In genomic region chr15:101068029-101068428, GRCm38 (mm10) we compare ENCODE assay signal across 15 mouse cellular contexts. TPM values are rescaled to one million over a fixed set of nuclear protein-coding genes. Genes with fewer than 3 reads are reported as not detected.
DNase-seq lines count a peak whose midpoint lies in the region; ATAC-seq and TF ChIP-seq lines count a peak whose summit lies in the region.
"Had no signal": no experiment of that assay in that cellular context is flagged by ENCODE, and none has a peak within 500 bp of the region (broad histone marks: within the 10 kb centered on the region; RNA-seq: fewer than 3 reads in every experiment).

No protein-coding gene starts in this region.

- no peak overlapping the region for H3K4me3 ChIP-seq in kidney, adult 2 months (ENCODE audit: insufficient read depth, low read depth, low read length)
- no peak overlapping the region for H3K4me3 ChIP-seq in kidney, embryonic 14.5 days (ENCODE audit: low read length)
- no peak overlapping the region for H3K4me3 ChIP-seq in heart, embryonic 10.5 days
- H3K4me3 ChIP-seq: erythroblast, embryonic 14.5 days; heart, embryonic 13.5 days; left cerebral cortex, adult 2 months had no signal

- no peak overlapping the region for H3K4me2 ChIP-seq in kidney, embryonic 14.5 days (replicated peaks; ENCODE audit: low read depth, low read length)
- H3K4me2 ChIP-seq: heart, embryonic 13.5 days had no signal

- peak; percentile 24 for DNase-seq in adrenal gland, adult 2 months
- no peak for DNase-seq in adrenal gland, postnatal 4 days (ENCODE audit: low spot score in 2 of 2)
- DNase-seq in kidney, adult 2 months, result peak; percentile 56
- DNase-seq in heart, embryonic 10.5 days (ENCODE audit: low spot score), result no peak
- DNase-seq in kidney, postnatal 4 days, result peak; percentile 60 to 69
- no peak for DNase-seq in spleen, postnatal 36 days (ENCODE audit: low spot score in 2 of 2)

- no peaks in the 10 kb centered on the region for H3K36me3 ChIP-seq in kidney, adult 2 months (ENCODE audit: control insufficient read depth, insufficient read depth, low read length)
- H3K36me3 ChIP-seq in kidney, embryonic 14.5 days (ENCODE audit: control insufficient read depth, insufficient read depth, low read length), result no peaks in the 10 kb centered on the region; the same call in 1 of the 2 replicates
- H3K36me3 ChIP-seq in heart, embryonic 10.5 days, result no peaks in the 10 kb centered on the region
- H3K36me3 ChIP-seq: heart, embryonic 13.5 days had no signal

- no peak for TF ChIP-seq POLR2A in kidney, adult 2 months (IDR thresholded peaks at IDR 0.05; ENCODE audit: low read depth, low read length)

- 47% methylated on average over 3 of the region's 3 CpGs for WGBS in kidney, adult 2 months
- WGBS in kidney, embryonic 14.5 days, result 39% methylated on average over 3 of the region's 3 CpGs
- 63% methylated on average over 3 of the region's 3 CpGs for WGBS in heart, embryonic 10.5 days

- ATAC-seq in kidney, embryonic 14.5 days (ENCODE audit: low FRiP score, low TSS enrichment), result no peak
- no peak for ATAC-seq in CD4-positive, CD25-positive, alpha-beta regulatory T cell, adult 4 months

- TF ChIP-seq CTCF in kidney, adult 2 months (conservative IDR thresholded peaks at IDR 0.05; ENCODE audit: insufficient read depth, insufficient read length, low read depth, low read length), result no peak

- peak overlapping the region; percentile 78 for H3K27ac ChIP-seq in kidney, adult 2 months (ENCODE audit: insufficient read depth, low read depth, low read length)
- H3K27ac ChIP-seq in kidney, embryonic 14.5 days (ENCODE audit: low read depth, low read length), result no peak overlapping the region; the same call in 1 of the 2 replicates
- H3K27ac ChIP-seq in heart, embryonic 10.5 days, result 0 out of 2 replicates have a peak overlapping the region, but pooled peaks have one; percentile 38
- H3K27ac ChIP-seq: heart, embryonic 13.5 days; left cerebral cortex, adult 2 months; macrophage had no signal

- H3K4me1 ChIP-seq in kidney, adult 2 months (ENCODE audit: control insufficient read depth, insufficient read depth, low read length), result peaks cover 60% of the 10 kb centered on the region
- H3K4me1 ChIP-seq in kidney, embryonic 14.5 days (ENCODE audit: control insufficient read depth, insufficient read depth, low read length), result peaks cover 69% of the 10 kb centered on the region
- peaks cover 81% of the 10 kb centered on the region for H3K4me1 ChIP-seq in heart, embryonic 10.5 days

- no peaks in the 10 kb centered on the region for H3K9me3 ChIP-seq in kidney, embryonic 14.5 days (ENCODE audit: control insufficient read depth, low read length)
- H3K9me3 ChIP-seq in heart, embryonic 10.5 days, result no peaks in the 10 kb centered on the region
- H3K9me3 ChIP-seq: heart, embryonic 13.5 days had no signal

- H3K27me3 ChIP-seq in kidney, adult 2 months (replicated peaks; ENCODE audit: control insufficient read depth, insufficient read depth, low read length), result no peaks in the 10 kb centered on the region
- H3K27me3 ChIP-seq in kidney, embryonic 14.5 days (ENCODE audit: control insufficient read depth, insufficient read depth, low read length), result no peaks in the 10 kb centered on the region
- H3K27me3 ChIP-seq in heart, embryonic 10.5 days (ENCODE audit: insufficient read depth, poor library complexity, severe bottlenecking), result no peaks in the 10 kb centered on the region

- H3K9ac ChIP-seq in kidney, embryonic 14.5 days (ENCODE audit: low read depth, low read length), result no peak overlapping the region
- H3K9ac ChIP-seq: heart, embryonic 13.5 days had no signal

RNA-seq across cellular contexts. Expression of gene Fignl2, which starts 10.3 kb away (rescaled TPM):
- total RNA-seq in adrenal gland, adult 2 months (2021), result 1 to 10 TPM; 6.3 to 8.7 TPM
- 11.8 and 16.1 TPM in 2 replicates for polyA plus RNA-seq in adrenal gland, adult 2 months (2012; rRNA removed)
- total RNA-seq in adrenal gland, postnatal 4 days (2021), result 10 to 100 TPM; 13.5 to 13.8 TPM
- 8.6 and 9.6 TPM in 2 replicates for polyA plus RNA-seq in kidney, adult 2 months (2012; rRNA removed)
- 0.58 and 0.73 TPM in 2 replicates for polyA plus RNA-seq in kidney, embryonic 14.5 days (2014; fragmentation: Nextera tagmentation; extraction: Ambion mirVana)
- polyA plus RNA-seq in heart, embryonic 10.5 days (2016; fragmentation: Nextera tagmentation; extraction: Ambion mirVana), result 0.28 and 0.60 TPM in 2 replicates
- not detected for polyA plus RNA-seq in CD4-positive, CD25-positive, alpha-beta regulatory T cell, adult 4 months (2017; shearing (Covaris generic))
- total RNA-seq: MEL had no signal
- polyA plus RNA-seq: erythroblast, embryonic 14.5 days had no signal

RNA-seq across cellular contexts. Expression of gene Gm47841, which starts 20.8 kb away (rescaled TPM):
- total RNA-seq in adrenal gland, adult 2 months (2021), result under 1 TPM; 0.37 to 0.45 TPM
- 0.37 TPM in 1 of 2 replicates, not detected in the other for polyA plus RNA-seq in adrenal gland, adult 2 months (2012; rRNA removed)
- total RNA-seq in adrenal gland, postnatal 4 days (2021), result under 1 TPM; 0.67 to 0.68 TPM
- polyA plus RNA-seq in kidney, adult 2 months (2012; rRNA removed), result 0.23 TPM in 1 of 2 replicates, not detected in the other
- polyA plus RNA-seq in kidney, embryonic 14.5 days (2014; fragmentation: Nextera tagmentation; extraction: Ambion mirVana), result not detected in 2 replicates
- not detected in 2 replicates for polyA plus RNA-seq in heart, embryonic 10.5 days (2016; fragmentation: Nextera tagmentation; extraction: Ambion mirVana)
- polyA plus RNA-seq in CD4-positive, CD25-positive, alpha-beta regulatory T cell, adult 4 months (2017; shearing (Covaris generic)), result not detected
- total RNA-seq: left cerebral cortex, adult 2 months; MEL had no signal
- polyA plus RNA-seq: erythroblast, embryonic 14.5 days; heart, embryonic 13.5 days; macrophage; neural tube, embryonic 14.5 days had no signal

RNA-seq across cellular contexts. Expression of gene Ankrd33, which starts 47.5 kb away (rescaled TPM):
- total RNA-seq in adrenal gland, adult 2 months (2021), result 1 to 10 TPM in 1 of 2 experiments, under 1 TPM in 1; 0.59 to 1.0 TPM
- polyA plus RNA-seq in adrenal gland, adult 2 months (2012; rRNA removed), result 0.10 TPM in 1 of 2 replicates, not detected in the other
- 1 to 10 TPM in 1 of 2 experiments, under 1 TPM in 1; 0.73 to 1.2 TPM for total RNA-seq in adrenal gland, postnatal 4 days (2021)
- not detected in 2 replicates for polyA plus RNA-seq in kidney, adult 2 months (2012; rRNA removed)
- not detected in 2 replicates for polyA plus RNA-seq in kidney, embryonic 14.5 days (2014; fragmentation: Nextera tagmentation; extraction: Ambion mirVana)
- not detected in 2 replicates for polyA plus RNA-seq in heart, embryonic 10.5 days (2016; fragmentation: Nextera tagmentation; extraction: Ambion mirVana)
- polyA plus RNA-seq in CD4-positive, CD25-positive, alpha-beta regulatory T cell, adult 4 months (2017; shearing (Covaris generic)), result not detected
- total RNA-seq: left cerebral cortex, adult 2 months; MEL had no signal
- polyA plus RNA-seq: erythroblast, embryonic 14.5 days; heart, embryonic 13.5 days; macrophage; neural tube, embryonic 14.5 days; testis, adult 2 months had no signal

Comparison
In these comparisons a context has a peak if more than half of its experiments do, and no peak if none do; other contexts are left out.
1. DNase-seq: peak in adrenal gland, adult 2 months (single experiment), kidney, adult 2 months (single experiment) and kidney, postnatal 4 days (2 of 2); none in adrenal gland, postnatal 4 days (0 of 2), heart, embryonic 10.5 days (single experiment) and spleen, postnatal 36 days (0 of 2).